Mouse (Mus musculus): ENCODE results near the gene Plscr5. TPM values are rescaled to one million over a fixed set of nuclear protein-coding genes. Genes with fewer than 3 reads are reported as not detected.
A peak's percentile ranks its signal among the peaks of the same experiment; 100 is the strongest.
"Not testable (repeated sequence)": the region's sequence is repeated elsewhere in the genome, so short reads cannot be mapped to it uniquely, and the experiment has no call there.

The Plscr5 gene
- under 1 TPM in 1 of 2 experiments, not detected in 1; 0.50 TPM for total RNA-seq (2021)

DNA sequence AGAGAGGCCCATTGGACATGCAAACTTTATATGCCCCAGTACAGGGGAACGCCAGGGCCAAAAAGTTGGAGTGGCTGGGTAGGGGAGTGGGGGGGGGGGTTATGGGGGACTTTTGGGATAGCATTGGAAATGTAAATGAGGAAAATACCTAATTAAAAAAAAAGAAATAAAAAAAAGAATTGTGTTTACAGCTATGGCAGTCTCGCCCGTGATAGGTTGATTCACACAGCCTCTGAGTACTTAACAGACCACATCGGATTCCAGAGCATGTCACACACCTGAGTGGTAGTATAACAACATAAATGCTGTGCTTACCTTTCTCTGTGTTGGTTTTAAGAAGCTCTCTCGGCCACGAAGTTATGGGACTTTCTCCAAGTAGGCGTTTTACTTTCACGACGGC is at the start of gene Plscr5:
Gene Plscr5, plus strand, starts transcription at position 301 of the 400 bp plus-strand sequence.
- intact Hi-C loops (cut with DNase I); DNase-seq: not testable (repeated sequence)

- DNase-seq = no peak
These were observed 45.0 kb upstream of the Plscr5 start for GRCm38 (mm10) chr9:92147555-92148248.

DNA sequence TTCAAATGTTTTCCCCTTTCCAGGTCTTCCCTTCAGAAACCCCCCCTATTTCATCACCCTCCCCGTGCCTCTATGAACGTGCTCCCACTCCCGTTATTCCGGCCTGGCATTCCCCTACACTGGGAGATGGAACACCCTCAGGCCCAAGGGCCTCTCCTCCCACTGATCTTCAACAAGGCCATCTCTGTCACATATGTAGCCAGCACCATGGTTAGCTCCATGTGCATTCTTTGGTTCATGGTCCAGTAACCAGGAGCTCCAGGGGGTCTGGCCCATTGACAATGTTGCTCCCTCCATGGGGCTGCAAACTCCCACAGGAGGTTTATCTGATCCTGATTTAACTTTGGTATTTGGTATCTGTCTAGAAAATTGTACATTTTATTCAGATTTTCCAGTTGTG is 30.5 kb upstream of the Plscr5 start:
- intact Hi-C loops (cut with DNase I) = no loop called here
- peak; percentile 6 for DNase-seq

More at GRCm38 (mm10) chr9:92147555-92148248, 45.0 kb upstream of the Plscr5 start:
- intact Hi-C loops (cut with DNase I) = loop anchor here (1.0 kb wide), 1 partner anchor 60 kb away; no protein-coding TSS in a partner anchor

DNA sequence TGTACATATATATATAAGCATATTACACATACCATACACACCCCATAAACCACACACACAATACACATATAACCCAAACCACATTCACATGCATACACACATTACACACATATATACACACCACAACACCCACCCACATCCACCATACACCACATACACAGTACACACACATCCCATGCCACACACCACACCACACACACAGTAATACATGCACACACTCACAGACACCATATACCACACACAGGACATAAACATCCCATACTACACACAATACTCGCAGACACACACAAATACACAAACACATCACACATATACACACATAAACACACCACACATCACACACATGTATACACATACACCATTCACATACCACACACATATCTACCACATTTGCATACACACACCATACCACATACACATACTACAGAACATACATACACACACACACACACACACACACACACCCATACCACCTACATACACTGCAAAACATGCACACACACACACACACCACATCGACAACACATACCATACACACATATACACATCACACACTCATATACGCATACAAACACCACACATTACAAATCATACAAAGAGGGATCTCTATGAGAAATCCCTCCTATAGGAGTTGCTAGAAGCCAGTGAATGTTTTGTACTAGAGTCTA is 19.3 kb upstream of the Plscr5 start:
- DNase-seq = no peak
- intact Hi-C loops (cut with DNase I) = no loop called here

- DNase-seq = peak; percentile 58
- intact Hi-C loops (cut with DNase I) = no loop called here
These were observed 18.3 kb upstream of the Plscr5 start for GRCm38 (mm10) chr9:92174176-92175075.

DNA sequence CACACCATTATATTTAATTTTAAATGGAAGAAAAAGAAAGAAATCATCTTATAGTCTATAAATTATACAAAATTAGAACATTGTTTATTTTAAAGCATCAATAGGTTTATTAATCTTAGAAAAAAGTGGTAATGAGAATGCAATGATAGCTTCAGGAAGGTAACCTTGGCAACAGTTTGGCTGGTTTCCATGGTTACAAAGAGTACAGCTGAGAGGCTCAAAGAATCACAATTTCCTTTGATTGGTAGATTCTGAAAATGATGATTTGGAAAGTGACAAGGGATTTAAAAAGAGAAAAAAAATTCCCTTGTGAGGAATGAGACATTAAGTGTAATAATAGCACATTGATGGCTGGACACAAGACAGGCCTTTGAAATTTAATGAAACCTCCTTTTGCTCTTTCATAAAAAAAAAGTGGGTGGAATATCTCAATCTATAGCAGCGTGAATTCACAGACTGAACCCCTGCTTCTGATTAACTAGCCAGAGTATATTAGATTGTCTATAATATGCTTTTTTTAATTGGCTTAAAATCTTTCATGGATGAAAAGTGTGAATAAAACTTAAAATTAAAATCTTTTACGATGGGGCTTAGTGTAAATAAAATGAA is 13.8 kb upstream of the Plscr5 start:
- intact Hi-C loops (cut with DNase I) = no loop called here
- peak; percentile 18 for DNase-seq

GRCm38 (mm10) chr9:92191295-92191694 is 1.4 kb upstream of the Plscr5 start:
- intact Hi-C loops (cut with DNase I) = no loop called here
- no peak for DNase-seq

DNA sequence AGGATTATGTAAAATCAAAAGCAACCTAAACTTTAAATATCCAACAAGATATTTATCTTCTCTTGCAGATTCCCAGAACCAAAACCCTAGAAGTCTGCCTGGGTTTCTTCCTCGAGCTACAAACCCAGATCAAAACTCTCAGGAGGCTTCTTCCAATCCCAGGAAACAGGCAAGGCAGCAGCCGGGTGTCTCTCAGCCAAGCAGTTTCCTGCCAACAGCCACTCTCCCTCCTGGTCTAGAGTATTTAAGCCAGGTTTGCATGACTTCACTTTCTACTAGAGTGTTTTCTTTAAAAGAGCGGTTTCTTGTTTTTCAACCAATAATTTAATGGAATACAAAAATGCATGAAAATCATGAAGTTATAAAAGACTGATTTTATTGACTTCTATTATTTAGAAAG is 5.7 kb downstream of the Plscr5 start:
- intact Hi-C loops (cut with DNase I) = no loop called here
- peak; percentile 44 for DNase-seq

DNA sequence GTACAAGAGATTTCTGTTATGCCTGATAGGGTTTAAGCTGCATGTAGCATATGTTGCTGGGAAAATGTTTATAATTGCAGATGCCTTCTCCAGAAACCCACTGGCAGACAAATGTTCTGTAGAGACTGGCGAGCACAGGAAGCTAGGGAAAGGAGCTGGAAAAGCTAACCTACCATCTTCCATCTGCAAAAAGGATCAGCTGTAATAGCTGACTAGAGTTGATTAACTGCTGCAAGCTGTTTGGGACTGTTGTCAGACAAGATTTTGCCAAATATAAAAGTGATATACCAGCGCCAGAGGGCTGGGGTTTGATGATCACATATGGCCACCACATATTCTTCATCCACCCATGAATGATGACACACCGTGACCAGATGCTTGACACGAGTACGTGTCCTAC is 6.8 kb downstream of the Plscr5 start:
- intact Hi-C loops (cut with DNase I) = no loop called here

GRCm38 (mm10) chr9:92204397-92204796 is 11.7 kb downstream of the Plscr5 start:
- DNase-seq = no peak

More for the DNA sequence above, 6.8 kb downstream of the Plscr5 start:
- peak; percentile 39 for DNase-seq

GRCm38 (mm10) chr9:92207307-92207706 is 14.6 kb downstream of the Plscr5 start:
- peak; percentile 67 for DNase-seq
- intact Hi-C loops (cut with DNase I) = loop anchor here (1.0 to 5.0 kb wide), 2 partner anchors 60 to 1510 kb away; no protein-coding TSS in a partner anchor

More at GRCm38 (mm10) chr9:92204397-92204796, 11.7 kb downstream of the Plscr5 start:
- intact Hi-C loops (cut with DNase I) = no loop called here

DNA sequence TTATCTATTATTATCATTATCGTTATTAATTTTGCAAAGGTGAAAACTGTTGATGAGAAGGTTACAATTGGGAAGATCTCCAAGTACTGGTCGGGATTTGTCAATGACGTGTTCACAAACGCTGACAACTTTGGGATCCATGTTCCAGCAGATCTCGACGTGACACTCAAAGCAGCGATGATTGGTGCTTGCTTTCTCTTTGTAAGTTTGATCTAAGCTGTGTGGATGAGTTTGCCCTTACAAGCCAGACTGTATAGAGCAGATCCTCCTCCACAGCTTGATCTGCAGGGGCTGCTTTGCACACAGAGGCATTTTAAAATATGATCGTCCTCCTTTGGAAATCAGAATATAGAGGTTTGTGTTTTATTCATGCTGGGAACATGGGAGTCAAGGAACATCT is 15.0 kb downstream of the Plscr5 start:
- intact Hi-C loops (cut with DNase I) = loop anchor here (1.0 to 5.0 kb wide), 2 partner anchors 60 to 1510 kb away; no protein-coding TSS in a partner anchor
- no peak for DNase-seq

DNA sequence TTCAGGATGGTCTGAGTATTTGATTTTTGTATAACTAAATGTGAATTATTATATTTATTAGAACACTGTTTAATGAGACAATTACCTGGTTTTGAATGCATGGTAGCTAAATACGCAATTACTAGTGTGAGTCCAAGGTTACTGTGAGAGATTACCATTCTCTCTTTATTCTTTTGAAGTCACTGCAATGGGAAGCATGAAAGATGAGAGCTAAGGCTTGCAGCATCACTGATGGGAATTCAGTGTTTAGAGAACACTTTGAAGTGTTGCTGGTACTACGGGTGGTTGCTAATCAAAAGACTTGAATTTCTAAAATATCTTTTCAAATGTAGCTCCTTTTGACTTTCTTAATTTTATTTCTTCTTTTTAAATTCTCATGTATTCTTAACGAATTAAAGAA is 17.1 kb downstream of the Plscr5 start:
- intact Hi-C loops (cut with DNase I) = loop anchor here (5.0 kb wide), 1 partner anchor 1513 kb away; no protein-coding TSS in a partner anchor
- no peak for DNase-seq

GRCm38 (mm10) chr9:92210386-92210967 is 17.7 kb downstream of the Plscr5 start:
- intact Hi-C loops (cut with DNase I) = no loop called here
- no peak for DNase-seq

DNA sequence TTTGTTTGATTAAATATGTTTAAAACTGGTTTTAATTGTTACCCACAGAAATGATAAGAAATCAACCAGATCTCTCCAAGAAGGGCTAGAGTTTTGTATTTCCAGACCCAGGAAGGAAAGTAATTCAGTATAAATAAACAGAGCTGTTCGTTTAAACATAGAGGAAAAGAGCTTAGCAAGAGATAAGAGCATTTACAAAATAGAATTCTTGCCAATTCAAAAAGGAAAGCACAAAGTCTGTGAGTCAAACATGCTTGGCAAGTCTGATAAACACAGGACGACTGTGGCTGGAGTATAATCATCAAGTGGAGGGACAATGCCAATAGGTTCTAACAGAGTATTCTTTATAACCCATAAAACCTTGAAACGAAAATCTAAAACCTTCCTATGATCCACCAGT is 18.3 kb downstream of the Plscr5 start:
- intact Hi-C loops (cut with DNase I) = no loop called here
- no peak for DNase-seq

DNA sequence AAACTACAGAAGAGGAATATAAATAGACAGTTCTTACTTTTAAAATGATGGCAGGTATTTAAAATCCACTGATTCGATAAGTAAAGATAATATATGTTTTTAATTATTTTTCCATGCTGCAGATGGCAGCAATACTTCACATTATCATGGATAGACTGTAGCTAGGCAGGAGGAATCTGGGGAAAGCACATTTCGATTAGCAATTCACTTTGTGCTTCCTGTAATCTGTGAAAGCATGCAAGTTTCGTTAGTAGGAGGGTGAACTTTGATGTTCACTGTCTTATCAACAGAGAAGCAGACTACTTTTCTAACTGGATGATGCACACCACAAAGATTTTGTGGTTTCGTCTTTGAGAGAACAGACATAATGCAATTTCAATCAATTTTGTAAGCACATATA is 24.7 kb downstream of the Plscr5 start:
- DNase-seq = no peak
- intact Hi-C loops (cut with DNase I) = loop anchor here (2.0 to 5.0 kb wide), 2 partner anchors 395 to 660 kb away; no protein-coding TSS in a partner anchor

- no peak for DNase-seq
- intact Hi-C loops (cut with DNase I) = loop anchor here (2.0 to 5.0 kb wide), 2 partner anchors 395 to 659 kb away; no protein-coding TSS in a partner anchor
These were observed 25.2 kb downstream of the Plscr5 start for GRCm38 (mm10) chr9:92217896-92218295.

DNA sequence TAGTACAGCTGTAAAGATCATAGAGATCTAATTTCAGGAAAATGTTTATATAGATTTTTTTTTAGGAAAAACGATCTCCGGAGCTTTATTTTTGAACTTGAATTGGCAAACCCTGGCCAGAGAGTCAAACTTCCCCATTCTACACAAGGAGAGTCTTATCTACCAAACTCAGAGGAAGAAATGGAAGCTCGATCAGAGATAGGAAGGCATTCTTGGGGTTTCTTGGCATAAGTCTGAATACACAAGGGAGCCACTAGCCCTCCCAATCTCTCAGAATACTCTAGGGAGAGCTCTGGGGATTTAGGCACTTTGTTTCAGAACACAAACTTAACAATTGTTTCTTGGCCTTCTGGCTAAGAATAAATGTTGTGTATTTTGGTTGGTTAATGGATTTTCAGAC is 27.4 kb downstream of the Plscr5 start:
- intact Hi-C loops (cut with DNase I) = no loop called here
- no peak for DNase-seq

GRCm38 (mm10) chr9:92221480-92221879 is 28.7 kb downstream of the Plscr5 start:
- DNase-seq = no peak
- intact Hi-C loops (cut with DNase I) = no loop called here

All from left cerebral cortex, postnatal 4 days (tissue).